Mouse (Mus musculus): Measurements from ENCODE around the gene Tm6sf1.

DNA sequence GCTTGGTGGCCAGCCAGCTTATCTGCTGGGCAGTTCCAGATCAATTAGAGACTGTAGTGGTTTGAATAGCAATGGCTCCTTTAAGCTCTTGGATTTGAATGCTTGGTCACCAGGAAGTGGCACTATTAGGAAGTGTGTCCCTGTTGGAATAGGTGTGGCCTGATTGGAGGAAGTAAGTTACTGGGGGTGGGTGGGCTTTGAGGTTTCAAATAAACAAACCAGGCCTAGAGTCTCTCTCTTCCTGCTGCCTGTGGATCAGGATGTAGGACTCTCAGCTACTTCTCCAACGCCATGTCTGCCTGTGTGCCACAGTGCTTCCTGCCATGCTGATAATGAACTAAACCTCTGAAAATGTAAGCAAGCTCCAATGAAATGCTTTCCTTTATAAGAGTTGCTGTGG lies 15.8 kb upstream of the Tm6sf1 start:
- TF ChIP-seq CTCF (IDR thresholded peaks at IDR 0.05; ENCODE audit: borderline replicate concordance, control insufficient read depth, extremely low read depth, insufficient read depth, low read length, poor library complexity) (no peak), POLR2A (IDR thresholded peaks at IDR 0.05; ENCODE audit: control insufficient read depth, extremely low read depth, insufficient read depth, low read length, poor library complexity) (no peak)

All from thymus, adult 2 months (tissue).